Mouse (Mus musculus): ENCODE results near the gene Cx3cr1.

GRCm38 (mm10) chr9:119999636-120000035, 70.0 kb downstream of the Cx3cr1 start:
- TF ChIP-seq POLR2A (IDR thresholded peaks at IDR 0.05; ENCODE audit: borderline replicate concordance, extremely low read depth, low read depth, low read length) (no peak), CTCF (IDR thresholded peaks at IDR 0.05; ENCODE audit: insufficient read depth, low read length) (no peak)

All from lung, adult 2 months (tissue).